Mouse (Mus musculus): ENCODE measurements at regions not wholly inside any gene's neighbourhood (a gene's known extent, or its start where the extent isn't known, plus 50 kb on each side); places are given as distances from the start of the nearest gene placed in this dataset.
"Not testable (repeated sequence)": the region's sequence is repeated elsewhere in the genome, so short reads cannot be mapped to it uniquely, and the experiment has no call there.

DNA sequence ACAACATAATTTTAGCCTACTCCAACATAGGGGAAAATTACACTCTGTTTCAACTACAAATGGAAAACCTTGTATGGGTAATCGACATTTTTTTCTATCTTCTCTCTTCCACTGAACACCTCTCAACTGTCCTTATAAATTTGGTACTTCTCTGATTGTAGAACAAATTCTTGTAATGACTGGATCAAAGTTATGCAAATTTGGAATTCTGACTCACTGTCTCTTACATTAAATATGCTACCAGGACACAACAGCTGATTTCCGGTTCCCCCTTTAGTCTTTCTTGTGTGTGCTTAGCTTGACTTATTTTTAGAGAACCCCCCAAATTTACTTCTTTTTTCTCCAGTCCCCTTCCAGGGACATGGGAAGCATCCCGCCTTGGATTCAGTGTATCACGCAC is 68.2 kb upstream of the Slc44a3 start:
- 78% methylated on average over 4 of the region's 4 CpGs for WGBS (ENCODE audit: insufficient replicate concordance)
- H3K36me3 ChIP-seq, result no peaks in the 10 kb centered on the region

GRCm38 (mm10) chr3:121597988-121598387 is 65.8 kb upstream of the Slc44a3 start:
- no peaks in the 10 kb centered on the region for H3K27me3 ChIP-seq (replicated peaks)
- no peaks in the 10 kb centered on the region for H3K36me3 ChIP-seq
- no peak overlapping the region for H3K9ac ChIP-seq
- WGBS (ENCODE audit: insufficient replicate concordance), result 58% methylated on average over 4 of the region's 4 CpGs
- no peaks in the 10 kb centered on the region for H3K4me1 ChIP-seq
- no peaks in the 10 kb centered on the region for H3K9me3 ChIP-seq (replicated peaks)
- ATAC-seq, result no peak
- no peak overlapping the region for H3K27ac ChIP-seq
- no peak overlapping the region for H3K4me3 ChIP-seq
- no peak overlapping the region for H3K4me2 ChIP-seq

More for the DNA sequence above, 68.2 kb upstream of the Slc44a3 start:
- Histone ChIP-seq H3K4me1 (no peaks in the 10 kb centered on the region), H3K27me3 (replicated peaks) (no peaks in the 10 kb centered on the region), H3K4me2 (no peak overlapping the region), H3K9ac (no peak overlapping the region), H3K4me3 (no peak overlapping the region), H3K9me3 (replicated peaks) (no peaks in the 10 kb centered on the region), H3K27ac (no peak overlapping the region)
- no peak for ATAC-seq

DNA sequence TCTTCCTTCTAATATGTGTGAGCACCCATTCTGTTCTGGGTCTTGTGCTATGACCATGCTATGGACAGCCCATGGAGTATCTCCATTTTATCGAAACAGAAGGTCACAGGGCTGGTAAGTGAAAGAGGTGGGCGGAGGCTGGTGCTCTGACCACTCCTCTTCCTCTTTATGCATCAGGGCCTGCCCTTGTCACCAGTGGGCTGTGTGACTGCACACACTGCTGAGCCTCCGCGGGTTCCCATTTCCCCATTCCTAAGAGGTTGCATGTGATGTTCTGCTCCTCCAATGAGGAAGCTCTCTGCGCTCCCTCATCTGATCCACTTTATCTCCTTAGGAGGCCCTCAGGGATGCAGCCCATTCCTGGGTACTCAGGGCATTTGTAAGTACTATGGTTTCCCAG is 65.0 kb upstream of the Slc44a3 start:
- no peaks in the 10 kb centered on the region for H3K27me3 ChIP-seq (replicated peaks)
- H3K36me3 ChIP-seq, result no peaks in the 10 kb centered on the region
- no peaks in the 10 kb centered on the region for H3K4me1 ChIP-seq
- no peak for ATAC-seq
- WGBS (ENCODE audit: insufficient replicate concordance), result 56% methylated on average over 5 of the region's 5 CpGs
- H3K4me2 ChIP-seq, result no peak overlapping the region
- H3K4me3 ChIP-seq, result no peak overlapping the region
- H3K9me3 ChIP-seq (replicated peaks), result no peaks in the 10 kb centered on the region
- H3K27ac ChIP-seq, result no peak overlapping the region
- no peak overlapping the region for H3K9ac ChIP-seq

- Histone ChIP-seq H3K4me1 (no peaks in the 10 kb centered on the region), H3K4me3 (no peak overlapping the region), H3K36me3 (no peaks in the 10 kb centered on the region), H3K27me3 (replicated peaks) (no peaks in the 10 kb centered on the region), H3K9me3 (replicated peaks) (no peaks in the 10 kb centered on the region), H3K27ac (no peak overlapping the region), H3K9ac (no peak overlapping the region), H3K4me2 (no peak overlapping the region)
- ATAC-seq, result no peak
- WGBS (ENCODE audit: insufficient replicate concordance), result 58% methylated on average over 4 of the region's 4 CpGs
Observed at GRCm38 (mm10) chr3:121594580-121594979, 62.4 kb upstream of the Slc44a3 start.

GRCm38 (mm10) chr3:121593598-121594117 is 61.5 kb upstream of the Slc44a3 start:
- H3K9me3 ChIP-seq (replicated peaks), result no peaks in the 10 kb centered on the region
- no peaks in the 10 kb centered on the region; the same call in 1 of the 2 replicates for H3K27me3 ChIP-seq (replicated peaks)
- WGBS (ENCODE audit: insufficient replicate concordance), result 46% methylated on average over 8 of the region's 8 CpGs
- H3K9ac ChIP-seq, result no peak overlapping the region
- no peaks in the 10 kb centered on the region for H3K36me3 ChIP-seq
- H3K4me3 ChIP-seq, result no peak overlapping the region
- no peak overlapping the region for H3K27ac ChIP-seq
- no peak overlapping the region for H3K4me2 ChIP-seq
- no peaks in the 10 kb centered on the region for H3K4me1 ChIP-seq
- ATAC-seq, result no peak

DNA sequence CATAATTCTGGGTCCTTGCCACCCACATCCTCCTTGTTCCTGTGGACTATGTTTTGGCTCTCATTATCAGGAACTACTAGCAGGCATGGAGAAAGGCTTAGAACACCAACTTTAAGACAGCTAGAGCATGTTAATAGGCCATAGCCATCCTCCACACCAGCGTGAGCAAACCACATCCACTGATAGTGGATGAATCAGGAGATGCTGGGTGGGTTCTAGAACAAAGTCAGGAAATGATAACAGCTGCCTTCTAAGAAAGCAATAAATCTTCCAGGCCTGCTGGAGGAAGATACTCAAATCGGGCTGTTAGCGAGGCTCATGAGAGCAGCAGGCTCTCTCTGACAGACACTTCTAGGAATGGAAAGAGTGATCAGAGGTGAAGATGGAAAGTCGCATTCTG is 60.9 kb upstream of the Slc44a3 start:
- Histone ChIP-seq H3K4me3 (no peak overlapping the region), H3K36me3 (no peaks in the 10 kb centered on the region), H3K4me2 (no peak overlapping the region), H3K9ac (no peak overlapping the region), H3K9me3 (replicated peaks) (no peaks in the 10 kb centered on the region), H3K27ac (no peak overlapping the region), H3K4me1 (no peaks in the 10 kb centered on the region), H3K27me3 (replicated peaks) (no peaks in the 10 kb centered on the region; the same call in 1 of the 2 replicates)
- WGBS (ENCODE audit: insufficient replicate concordance), result 24% methylated on average over 4 of the region's 4 CpGs
- ATAC-seq, result no peak

DNA sequence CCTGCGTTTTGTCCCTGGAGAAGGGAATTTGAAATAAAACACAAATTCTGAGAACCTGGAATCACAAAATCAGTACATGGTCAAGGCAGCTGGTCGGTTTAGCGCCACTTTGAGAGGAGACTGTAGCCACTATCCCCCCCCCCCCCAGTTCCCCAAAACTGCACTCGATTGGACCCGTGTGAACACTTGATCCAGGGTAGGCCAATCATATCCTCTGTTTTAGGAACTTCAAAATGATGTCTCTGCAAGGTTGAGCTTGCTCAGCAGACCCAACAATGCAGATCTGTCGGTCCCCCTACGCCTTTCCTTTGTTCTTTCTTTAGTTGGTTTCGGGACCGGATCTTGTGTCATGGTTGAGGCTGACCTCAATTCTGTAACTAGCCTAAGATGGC is 57.3 kb upstream of the Slc44a3 start:
- WGBS (ENCODE audit: insufficient replicate concordance), result 73% methylated on average over 9 of the region's 9 CpGs
- Histone ChIP-seq H3K36me3 (no peaks in the 10 kb centered on the region), H3K9ac (no peak overlapping the region), H3K4me2 (no peak overlapping the region), H3K27me3 (replicated peaks) (no peaks in the 10 kb centered on the region; the same call in 1 of the 2 replicates), H3K4me3 (no peak overlapping the region), H3K27ac (no peak overlapping the region), H3K4me1 (no peaks in the 10 kb centered on the region), H3K9me3 (replicated peaks) (no peaks in the 10 kb centered on the region)
- ATAC-seq, result no peak

GRCm38 (mm10) chr3:121588737-121589493 is 56.7 kb upstream of the Slc44a3 start:
- H3K4me2 ChIP-seq, result no peak overlapping the region
- no peaks in the 10 kb centered on the region for H3K9me3 ChIP-seq (replicated peaks)
- H3K9ac ChIP-seq, result no peak overlapping the region
- ATAC-seq, result no peak
- 45% methylated on average over 14 of the region's 14 CpGs for WGBS (ENCODE audit: insufficient replicate concordance)
- no peaks in the 10 kb centered on the region for H3K4me1 ChIP-seq
- no peak overlapping the region for H3K4me3 ChIP-seq
- no peaks in the 10 kb centered on the region; the same call in 1 of the 2 replicates for H3K27me3 ChIP-seq (replicated peaks)
- no peaks in the 10 kb centered on the region for H3K36me3 ChIP-seq
- no peak overlapping the region for H3K27ac ChIP-seq

- Histone ChIP-seq H3K4me2 (no peak overlapping the region), H3K36me3 (no peaks in the 10 kb centered on the region), H3K4me3 (no peak overlapping the region), H3K27ac (no peak overlapping the region), H3K9ac (no peak overlapping the region), H3K27me3 (replicated peaks) (no peaks in the 10 kb centered on the region; the same call in 1 of the 2 replicates), H3K9me3 (replicated peaks) (no peaks in the 10 kb centered on the region), H3K4me1 (no peaks in the 10 kb centered on the region)
- WGBS (ENCODE audit: insufficient replicate concordance), result 80% methylated on average over 5 of the region's 5 CpGs
- ATAC-seq, result no peak
Observed at GRCm38 (mm10) chr3:121585306-121585705, 53.1 kb upstream of the Slc44a3 start.

DNA sequence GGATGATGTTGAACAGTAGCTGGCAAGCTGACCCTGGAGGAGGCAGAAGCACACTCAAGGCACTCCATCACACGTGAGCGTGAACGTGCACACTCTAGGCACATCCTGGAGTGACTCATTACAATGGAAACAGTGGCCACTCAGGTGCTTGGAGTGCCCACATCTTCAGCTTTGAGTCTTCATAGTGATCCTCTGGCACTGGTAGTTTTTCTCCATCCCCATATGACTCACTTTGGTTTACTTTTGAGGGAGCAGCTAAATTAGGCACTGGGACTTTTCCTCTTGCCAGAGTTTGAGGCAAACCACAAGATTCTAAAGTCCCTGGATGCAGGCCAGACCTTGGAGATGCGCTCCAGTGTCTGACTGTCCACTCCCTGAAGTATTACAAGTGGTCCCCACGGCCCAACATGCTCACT is 52.5 kb upstream of the Slc44a3 start:
- ATAC-seq, result no peak
- Histone ChIP-seq H3K4me1 (no peaks in the 10 kb centered on the region), H3K4me3 (no peak overlapping the region), H3K27me3 (replicated peaks) (no peaks in the 10 kb centered on the region; the same call in 1 of the 2 replicates), H3K36me3 (no peaks in the 10 kb centered on the region), H3K27ac (no peak overlapping the region), H3K4me2 (no peak overlapping the region), H3K9ac (no peak overlapping the region), H3K9me3 (replicated peaks) (no peaks in the 10 kb centered on the region)
- WGBS (ENCODE audit: insufficient replicate concordance), result 63% methylated on average over 5 of the region's 5 CpGs

DNA sequence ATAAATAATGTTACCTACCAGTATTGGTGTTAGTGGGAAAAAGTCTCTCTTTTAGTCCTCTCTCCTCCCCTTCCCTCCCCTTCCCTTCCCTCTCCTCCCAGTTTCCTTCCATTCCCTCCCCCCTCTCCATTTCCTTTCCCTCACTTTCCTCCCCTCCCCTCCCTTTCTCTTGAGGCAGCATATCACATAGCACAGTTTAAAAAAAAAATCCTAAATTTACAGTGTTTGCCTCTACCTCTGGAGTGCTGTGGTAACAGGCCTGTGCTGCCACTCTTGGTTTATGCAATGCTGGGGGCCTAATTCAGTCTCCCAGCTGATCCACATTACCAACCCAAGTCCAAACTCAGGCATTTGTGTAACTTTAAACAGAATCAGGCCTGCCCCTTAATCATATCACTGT is 52.1 kb upstream of the Slc44a3 start:
- Histone ChIP-seq H3K9ac (no peak overlapping the region), H3K9me3 (replicated peaks) (no peaks in the 10 kb centered on the region), H3K4me1 (peaks cover 2% of the 10 kb centered on the region; the same call in 1 of the 2 replicates), H3K27ac (no peak overlapping the region), H3K36me3 (no peaks in the 10 kb centered on the region), H3K27me3 (replicated peaks) (no peaks in the 10 kb centered on the region; the same call in 1 of the 2 replicates), H3K4me2 (no peak overlapping the region), H3K4me3 (no peak overlapping the region)
- ATAC-seq, result no peak

DNA sequence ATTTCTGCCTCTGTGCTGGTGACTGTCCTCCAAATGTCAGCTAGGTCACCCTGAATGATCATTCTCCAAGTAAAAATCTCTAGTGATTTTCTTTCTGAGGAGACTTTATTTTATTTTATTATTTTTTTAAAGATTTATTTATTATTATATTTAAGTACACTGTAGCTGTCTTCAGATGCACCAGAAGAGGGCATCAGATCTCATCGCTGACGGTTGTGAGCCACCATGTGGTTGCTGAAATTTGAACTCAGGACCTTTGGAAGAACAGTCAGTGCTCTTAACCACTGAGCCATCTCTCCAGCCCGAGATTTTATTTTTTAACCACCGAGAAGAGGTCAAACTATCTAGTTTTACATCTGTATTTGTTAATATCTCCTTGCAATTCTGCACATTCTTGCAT is 50.5 kb upstream of the Slc44a3 start:
- not testable (repeated sequence) for ATAC-seq; H3K27ac ChIP-seq; H3K9me3 ChIP-seq (replicated peaks); H3K4me1 ChIP-seq; H3K4me2 ChIP-seq; H3K27me3 ChIP-seq (replicated peaks); H3K4me3 ChIP-seq; H3K36me3 ChIP-seq; H3K9ac ChIP-seq
- 67% methylated on average over 4 of the region's 4 CpGs for WGBS (ENCODE audit: insufficient replicate concordance)
